Mouse (Mus musculus): ENCODE data around the gene Ccdc65.

GRCm38 (mm10) chr15:98732006-98732531 is 24.1 kb downstream of the Ccdc65 start:
- TF ChIP-seq CTCF (IDR thresholded peaks at IDR 0.05; ENCODE audit: low read depth) (no peak), EP300 (optimal IDR thresholded peaks at IDR 0.05) (no peak)
